Mouse (Mus musculus) CH12.LX (cell line): ENCODE data around the gene Iqcn. TPM values are rescaled to one million over a fixed set of nuclear protein-coding genes. Genes with fewer than 3 reads are reported as not detected.

Experiments
- DNase-seq: peaks from one replicate; pipeline ENCODE4 v3.0.0-alpha.2; 2013; ENCODE audit errors: extremely low read depth
- H3K27ac ChIP-seq: 2 replicates; pipeline ENCODE4 v1.5.1; 2012; ENCODE audit warnings: low read depth, mild to moderate bottlenecking, control low read depth, moderate library complexity; ENCODE audit not compliant: insufficient read depth
- H3K27me3 ChIP-seq: replicated peaks from 2 replicates; pipeline ENCODE3; 2012; ENCODE audit warnings: inconsistent platforms
- H3K36me3 ChIP-seq, 2 experiments: replicated peaks in 1 of 2; 2 replicates each; pipeline versions ENCODE3 to v1.6.1; 2012; ENCODE audit warnings: inconsistent platforms in 1 of 2, low read length in 1 of 2, mild to moderate bottlenecking in 1 of 2, mixed read lengths in 1 of 2, moderate library complexity in 1 of 2; ENCODE audit not compliant: control insufficient read depth in 1 of 2, insufficient read depth in 1 of 2
- H3K4me1 ChIP-seq, 2 experiments: 2 replicates each; pipeline ENCODE4 v1.6.1; 2012; ENCODE audit warnings: inconsistent platforms in 1 of 2, moderate library complexity in 1 of 2; ENCODE audit not compliant: insufficient read depth in 2 of 2, control insufficient read depth in 1 of 2
- H3K4me2 ChIP-seq: 2 replicates; pipeline ENCODE4 v1.6.1; 2012; ENCODE audit warnings: low read depth, mild to moderate bottlenecking, control low read depth; ENCODE audit not compliant: poor library complexity, insufficient read depth, severe bottlenecking
- H3K4me3 ChIP-seq, 3 experiments: fragments of 150-350 bp in 1 of 3; sonication (generic) in 1 of 3; replicated peaks in 1 of 3; 2 replicates each; pipeline versions ENCODE3 to v1.5.1; 2011 to 2012; ENCODE audit warnings: low read depth in 2 of 3, low read length in 2 of 3, mild to moderate bottlenecking in 2 of 3, moderate library complexity in 2 of 3, control low read depth in 1 of 3, improper control_type of control experiment in 1 of 3, inconsistent platforms in 1 of 3, mixed read lengths in 1 of 3; ENCODE audit not compliant: poor library complexity in 1 of 3
- H3K79me2 ChIP-seq: replicated peaks from 2 replicates; pipeline ENCODE4 v1.6.1; 2012; ENCODE audit warnings: mild to moderate bottlenecking, moderate library complexity; ENCODE audit not compliant: control insufficient read depth, poor library complexity, insufficient read depth, severe bottlenecking; ENCODE audit errors: extremely low read depth
- H3K9ac ChIP-seq: 2 replicates; pipeline ENCODE4 v1.6.1; 2012; ENCODE audit warnings: low read depth, mild to moderate bottlenecking, control low read depth, moderate library complexity; ENCODE audit not compliant: insufficient read depth
- H3K9me3 ChIP-seq: replicated peaks from 2 replicates; pipeline ENCODE3; 2012; ENCODE audit warnings: low read length, inconsistent platforms, mixed read lengths
- BHLHE40 ChIP-seq: IDR thresholded peaks from 2 replicates; pipeline ENCODE4 v1.6.1; 2011; ENCODE audit warnings: mild to moderate bottlenecking, low read depth, low read length, improper control_type of control experiment
- HCFC1 ChIP-seq: IDR thresholded peaks from 2 replicates; pipeline ENCODE4 v1.6.1; 2012; ENCODE audit warnings: low read depth, mild to moderate bottlenecking, inconsistent platforms, low read length, improper control_type of control experiment
- IRF4 ChIP-seq: IDR thresholded peaks from 2 replicates; pipeline ENCODE4 v1.6.1; 2014; ENCODE audit warnings: low read depth, mild to moderate bottlenecking, inconsistent platforms, low read length, improper control_type of control experiment
- KAT2A ChIP-seq: IDR thresholded peaks from 2 replicates; pipeline ENCODE4 v1.6.1; 2012; ENCODE audit warnings: low read length, improper control_type of control experiment, inconsistent platforms; ENCODE audit not compliant: insufficient replicate concordance
- MAX ChIP-seq: IDR thresholded peaks from 2 replicates; pipeline ENCODE4 v1.6.1; 2011; ENCODE audit warnings: low read length, improper control_type of control experiment
- MXI1 ChIP-seq: IDR thresholded peaks from 2 replicates; pipeline ENCODE4 v1.6.1; 2011; ENCODE audit warnings: mild to moderate bottlenecking, low read depth, low read length, improper control_type of control experiment
- MYC ChIP-seq: IDR thresholded peaks from 2 replicates; pipeline ENCODE4 v1.6.1; 2011; ENCODE audit warnings: low read depth, mild to moderate bottlenecking, improper control_type of control experiment, low read length
- NELFE ChIP-seq: IDR thresholded peaks from 2 replicates; pipeline ENCODE4 v1.6.1; 2011; ENCODE audit warnings: low read depth, low read length, improper control_type of control experiment
- NRF1 ChIP-seq: IDR thresholded peaks from 2 replicates; pipeline ENCODE4 v1.6.1; 2014; ENCODE audit warnings: low read depth, mild to moderate bottlenecking, inconsistent platforms, low read length, improper control_type of control experiment, moderate library complexity
- PAX5 ChIP-seq: IDR thresholded peaks from 2 replicates; pipeline ENCODE4 v1.6.1; 2012; ENCODE audit warnings: low read length, inconsistent platforms, mixed read lengths
- POLR2A ChIP-seq: IDR thresholded peaks from 2 replicates; pipeline ENCODE4 v1.6.1; 2011; ENCODE audit warnings: low read depth, mild to moderate bottlenecking, improper control_type of control experiment, low read length
- RAD21 ChIP-seq: IDR thresholded peaks from 2 replicates; pipeline ENCODE4 v1.6.1; 2011; ENCODE audit warnings: low read depth, mild to moderate bottlenecking, low read length, improper control_type of control experiment, moderate library complexity
- RCOR1 ChIP-seq: conservative IDR thresholded peaks from 2 replicates; pipeline ENCODE4 v1.6.1; 2012; ENCODE audit warnings: low read depth, mild to moderate bottlenecking, inconsistent platforms, low read length, improper control_type of control experiment
- SMC3 ChIP-seq: IDR thresholded peaks from 2 replicates; pipeline ENCODE4 v1.6.1; 2011; ENCODE audit warnings: low read depth, low read length, improper control_type of control experiment
- UBTF ChIP-seq: IDR thresholded peaks from 2 replicates; pipeline ENCODE4 v1.6.1; 2012; ENCODE audit warnings: low read depth, mild to moderate bottlenecking, inconsistent platforms, low read length, improper control_type of control experiment, moderate library complexity
- USF1 ChIP-seq: IDR thresholded peaks from 2 replicates; pipeline ENCODE4 v1.6.1; 2014; ENCODE audit warnings: low read depth, mild to moderate bottlenecking, inconsistent platforms, low read length, improper control_type of control experiment
- ZKSCAN1 ChIP-seq: IDR thresholded peaks from 2 replicates; pipeline ENCODE4 v1.6.1; 2012; ENCODE audit warnings: low read depth, inconsistent platforms, low read length, improper control_type of control experiment, borderline replicate concordance
- ZMIZ1 ChIP-seq: IDR thresholded peaks from 2 replicates; pipeline ENCODE4 v1.6.1; 2012; ENCODE audit warnings: low read depth, mild to moderate bottlenecking, inconsistent platforms, low read length, improper control_type of control experiment
- ZNF384 ChIP-seq: IDR thresholded peaks from 2 replicates; pipeline ENCODE4 v1.6.1; 2012; ENCODE audit warnings: low read depth, low read length, improper control_type of control experiment, inconsistent platforms
- dilution Hi-C: fragments of 300-500 bp; cut with MboI; formaldehyde crosslinking; loops from 2 replicates; pipeline ENCODE4 v1.14.3; 2020; ENCODE audit warnings: low sequenced_read_pairs; ENCODE audit not compliant: extremely low pct_unique_long_range_greater_than_20kb, extremely low pct_ligation_motif_present
- in situ Hi-C: fragments of 300-500 bp; cut with MboI; formaldehyde crosslinking; loops from 3 replicates; pipeline ENCODE4 v1.14.3; 2019; ENCODE audit warnings: low sequenced_read_pairs, low pct_ligation_motif_present, low pct_unique_long_range_greater_than_20kb, mixed read lengths
- polyA plus RNA-seq: library from polyadenylated mRNA; unstranded; fragments of >175 nt; gene quantifications from 2 replicates; pipeline ENCODE4 v1.2.1, GENCODE M21; 2012; ENCODE audit warnings: low read depth; ENCODE audit not compliant: insufficient read length
- total RNA-seq, 2 experiments: library from RNA; depleted of rRNA; stranded (reverse); fragments of 300-350 nt in 1 of 2; fragments of >200 nt in 1 of 2; gene quantifications; 2 replicates each; pipeline ENCODE4 v1.2.3; 2012 to 2014

Gene Iqcn
- total and polyA plus RNA-seq, 3 experiments, result 0.07 TPM; not detected in 2

GRCm38 (mm10) chr8:70701982-70702841, 1.0 kb upstream of the Iqcn start:
- no peak for DNase-seq
- H3K27me3 ChIP-seq, result no peaks in the 10 kb centered on the region
- peaks cover 23% of the 10 kb centered on the region for H3K79me2 ChIP-seq
- in situ Hi-C loops (no loop called here), dilution Hi-C loops (no loop called here)
- no peak overlapping the region for H3K4me3 ChIP-seq
- no peaks in the 10 kb centered on the region for H3K9me3 ChIP-seq
- no peak overlapping the region for H3K9ac ChIP-seq
- TF ChIP-seq MYC (no peak), BHLHE40 (0 out of 2 replicates have a peak, but pooled peaks have one; percentile 8), HCFC1 (no peak), MAX (peak; percentile 44; the same call in 1 of the 2 replicates), USF1 (no peak)
- H3K4me1 ChIP-seq, result peaks cover 8 to 32% of the 10 kb centered on the region in 2 experiments
- peak overlapping the region; percentile 86 for H3K4me2 ChIP-seq
- H3K27ac ChIP-seq, result no peak overlapping the region
- peaks cover 0 to 31% of the 10 kb centered on the region in 2 experiments for H3K36me3 ChIP-seq

GRCm38 (mm10) chr8:70702842-70703182, 445 bp upstream of the Iqcn start:
- Histone ChIP-seq H3K79me2 (peaks cover 23% of the 10 kb centered on the region), H3K27ac (no peak overlapping the region)
- dilution Hi-C loops, result no loop called here

GRCm38 (mm10) chr8:70708281-70708680, 5.0 kb downstream of the Iqcn start:
- Histone ChIP-seq H3K27me3 (no peaks in the 10 kb centered on the region), H3K36me3 (peaks cover 0 to 37% of the 10 kb centered on the region in 2 experiments), H3K79me2 (no peaks in the 10 kb centered on the region), H3K27ac (no peak overlapping the region), H3K4me1 (peaks cover 0 to 2% of the 10 kb centered on the region in 2 experiments; a peak in 2 of 4 replicates), H3K9ac (no peak overlapping the region), H3K9me3 (no peaks in the 10 kb centered on the region), H3K4me3 (no peak overlapping the region), H3K4me2 (no peak overlapping the region)
- in situ Hi-C loops (no loop called here), dilution Hi-C loops (no loop called here)
- no peak for DNase-seq
- no peak for TF ChIP-seq MAX
- no peak for TF ChIP-seq NELFE
- TF ChIP-seq SMC3, result no peak
- TF ChIP-seq RAD21, result no peak
- TF ChIP-seq MXI1, result no peak
- no peak for TF ChIP-seq UBTF
- no peak for TF ChIP-seq RCOR1
- no peak for TF ChIP-seq PAX5
- TF ChIP-seq IRF4, result no peak
- TF ChIP-seq ZMIZ1, result no peak

More at GRCm38 (mm10) chr8:70702842-70703182, 445 bp upstream of the Iqcn start:
- DNase-seq, result no peak
- Histone ChIP-seq H3K36me3 (peaks cover 0 to 33% of the 10 kb centered on the region in 2 experiments), H3K4me1 (peaks cover 8 to 26% of the 10 kb centered on the region in 2 experiments), H3K4me3 (no peak overlapping the region), H3K9me3 (no peaks in the 10 kb centered on the region), H3K27me3 (no peaks in the 10 kb centered on the region), H3K4me2 (no peak overlapping the region), H3K9ac (no peak overlapping the region)
- in situ Hi-C loops, result no loop called here
- TF ChIP-seq SMC3 (no peak), KAT2A (no peak), POLR2A (no peak), NRF1 (no peak), MAX (no peak), RAD21 (no peak), ZNF384 (no peak), ZKSCAN1 (no peak)
- TF ChIP-seq, all 38 proteins: peak for 0
